Mouse (Mus musculus) brain, embryonic 14.5 days (tissue): ENCODE measurements around the gene Med14.

Experiments
- CTCF ChIP-seq: fragments of 200-500 bp; IDR thresholded peaks from 2 replicates; pipeline ENCODE4 v1.5.1; 2012; ENCODE audit warnings: inconsistent platforms, mild to moderate bottlenecking, moderate library complexity, borderline replicate concordance; ENCODE audit not compliant: insufficient read depth, insufficient read length; ENCODE audit errors: extremely low read depth
- POLR2A ChIP-seq: fragments of 200-500 bp; IDR thresholded peaks from 2 replicates; pipeline ENCODE4 v1.6.1; 2012; ENCODE audit warnings: mild to moderate bottlenecking, inconsistent platforms, borderline replicate concordance; ENCODE audit not compliant: poor library complexity, insufficient read depth, insufficient read length, severe bottlenecking; ENCODE audit errors: extremely low read depth

DNA sequence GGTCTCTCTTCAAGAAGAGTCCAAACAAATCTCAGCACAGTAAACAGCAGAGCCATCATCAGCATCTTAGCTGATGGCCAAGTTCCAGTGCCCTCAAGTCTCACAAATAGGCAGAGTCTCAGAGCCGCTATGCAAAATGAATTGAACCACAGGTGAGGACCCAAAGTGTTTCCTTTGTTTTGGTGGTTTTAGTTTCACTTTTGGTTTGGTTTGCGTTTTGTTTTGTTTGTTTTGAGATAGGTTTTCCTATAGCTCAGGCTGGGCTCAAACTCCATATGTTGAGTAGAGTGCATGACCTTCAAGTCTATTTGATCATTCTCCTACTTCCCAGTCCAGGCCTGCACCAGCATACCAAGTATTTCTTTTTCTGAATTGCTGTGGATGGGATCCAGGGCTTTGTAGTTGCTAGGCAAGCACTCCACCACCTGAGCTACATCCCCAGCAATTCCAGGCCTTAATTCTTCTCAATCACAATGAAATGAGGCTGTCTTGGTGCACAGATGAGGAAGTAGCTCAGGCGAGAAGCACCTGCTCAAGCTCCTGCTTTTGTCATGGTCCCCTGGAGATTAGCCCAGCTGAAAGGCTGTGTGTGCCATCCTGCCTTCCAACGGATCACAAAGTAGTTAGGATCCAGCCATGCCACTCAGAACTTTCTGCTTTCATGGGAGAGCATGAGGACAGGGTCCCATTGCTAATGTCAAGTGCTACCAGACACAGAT, 5.1 kb upstream of the Med14 start:
- no peak for TF ChIP-seq CTCF
- no peak for TF ChIP-seq POLR2A
